Mouse (Mus musculus) inflammation-experienced regulatory T-cells (primary cell): Measurements from ENCODE around the gene Fbxw20. TPM values are rescaled to one million over a fixed set of nuclear protein-coding genes. Genes with fewer than 3 reads are reported as not detected.

Experiments used
- polyA plus RNA-seq, 2 experiments: library from polyadenylated mRNA; unstranded; fragments of 100-300 nt; shearing (Covaris generic); gene quantifications; one replicate each; pipeline ENCODE4 v1.2.1; 2017

Fbxw20 gene
- polyA plus RNA-seq: 1 to 10 TPM in 1 of 2 experiments, not detected in 1; 1.1 TPM

DNA sequence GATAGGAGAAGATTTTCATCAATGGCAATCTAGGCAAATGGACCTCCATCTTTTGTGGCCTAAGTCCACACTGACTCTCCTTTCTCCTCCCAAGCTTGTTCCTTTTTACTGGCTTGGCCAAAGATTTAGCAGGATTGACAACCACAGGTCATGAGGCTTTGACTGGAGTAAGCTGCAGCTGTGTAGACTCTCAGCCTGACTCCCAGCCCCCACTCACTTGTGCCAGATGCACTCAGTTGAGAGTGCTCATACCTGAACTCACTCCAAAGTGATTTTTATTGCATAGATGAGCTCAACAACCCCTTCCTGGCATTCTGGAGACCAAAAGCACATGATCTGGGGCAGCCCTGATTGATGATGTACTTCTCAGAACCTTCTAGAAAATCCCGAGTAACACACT is at the start of gene Fbxw20:
Fbxw20 (minus strand) TSS at position 101 of the 400 bp plus-strand sequence.

GRCm38 (mm10) chr9:109195875-109196274 is 38.7 kb downstream of the Fbxw20 start, which contains the start of gene Fbxw13:
Gene Fbxw13, minus strand, starts transcription at chr9:109195975.

Other genes starting within 250 kb of the Fbxw20 start
- not detected for gene Ucn2, start 248.7 kb downstream of the Fbxw20 start, polyA plus RNA-seq
- gene Pfkfb4, start 243.0 kb downstream of the Fbxw20 start, polyA plus RNA-seq: 1 to 10 TPM; 5.4 to 8.1 TPM
- gene Shisa5, start 196.2 kb downstream of the Fbxw20 start, polyA plus RNA-seq: 1,000 to 10,000 TPM; 3,949 to 4,230 TPM
- gene Trex1, start 175.0 kb downstream of the Fbxw20 start, polyA plus RNA-seq: 100 to 1,000 TPM in 1 of 2 experiments, 10 to 100 TPM in 1; 75.8 to 103 TPM
- 10 to 100 TPM; 20.3 to 33.3 TPM for gene Atrip, start 160.6 kb downstream of the Fbxw20 start, polyA plus RNA-seq
- 10 to 100 TPM; 14.1 to 15.8 TPM for gene Ccdc51, start 152.3 kb downstream of the Fbxw20 start, polyA plus RNA-seq
- gene Tma7, start 152.2 kb downstream of the Fbxw20 start, polyA plus RNA-seq: 100 to 1,000 TPM; 511 TPM
- gene Plxnb1, start 139.4 kb downstream of the Fbxw20 start, polyA plus RNA-seq: 1 to 10 TPM; 4.4 to 5.4 TPM
- under 1 TPM; 0.40 to 0.59 TPM for gene Fbxw21, start 72.7 kb downstream of the Fbxw20 start, polyA plus RNA-seq
- under 1 TPM in 1 of 2 experiments, not detected in 1; 0.18 TPM for gene Fbxw13, start 38.8 kb downstream of the Fbxw20 start, polyA plus RNA-seq
- gene Fbxw14, start 52.9 kb upstream of the Fbxw20 start, polyA plus RNA-seq: under 1 TPM; 0.55 to 0.81 TPM
- gene Fbxw28, start 104.9 kb upstream of the Fbxw20 start, polyA plus RNA-seq: under 1 TPM; 0.12 to 0.77 TPM
- under 1 TPM in 1 of 2 experiments, not detected in 1; 0.54 TPM for gene Fbxw22, start 169.5 kb upstream of the Fbxw20 start, polyA plus RNA-seq
- gene Fbxw16, start 214.4 kb upstream of the Fbxw20 start, polyA plus RNA-seq: not detected